Mouse (Mus musculus): ENCODE measurements around the gene Brip1. TPM values are rescaled to one million over a fixed set of nuclear protein-coding genes. Genes with fewer than 3 reads are reported as not detected.
A peak's percentile ranks its signal among the peaks of the same experiment; 100 is the strongest.

The Brip1 gene
- total and polyA plus RNA-seq, 2 experiments = 0.17 to 2.0 TPM

DNA sequence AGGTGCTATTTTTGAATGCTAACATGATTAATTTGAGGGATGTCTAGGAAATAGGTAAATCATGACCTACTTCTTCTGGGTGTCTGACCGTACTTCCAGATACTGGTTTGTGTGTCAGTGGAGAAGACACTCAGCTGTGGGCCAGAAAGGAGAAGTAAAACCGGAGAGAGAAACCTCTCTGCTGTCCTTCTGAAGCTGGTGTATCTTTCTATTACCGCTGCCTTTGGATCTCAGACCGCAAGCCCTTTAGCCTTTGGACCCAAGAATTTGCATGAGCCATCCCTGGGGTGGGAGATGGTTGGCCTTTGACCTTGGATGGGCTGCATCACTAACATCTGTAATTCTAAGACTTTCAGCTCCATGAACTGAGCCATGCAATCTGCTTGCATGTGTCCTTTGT, 93.7 kb downstream of the Brip1 start:
- Histone ChIP-seq H3K36me3 (ENCODE audit: control insufficient read depth, insufficient read depth, low read length) (no peaks in the 10 kb centered on the region), H3K27ac (replicated peaks; ENCODE audit: insufficient read depth, low read depth, low read length) (no peak overlapping the region), H3K27me3 (ENCODE audit: control insufficient read depth, insufficient read depth, low read length) (no peaks in the 10 kb centered on the region), H3K79me2 (ENCODE audit: control insufficient read depth, insufficient read depth, low read length) (no peaks in the 10 kb centered on the region), H3K4me3 (ENCODE audit: insufficient read depth, low read depth, low read length) (no peak overlapping the region), H3K4me1 (ENCODE audit: control insufficient read depth, insufficient read depth, low read length) (no peaks in the 10 kb centered on the region), H3K9ac (ENCODE audit: low read depth, low read length) (no peak overlapping the region)
- TF ChIP-seq CTCF (IDR thresholded peaks at IDR 0.05; ENCODE audit: low read depth, low read length) = no peak
- no peak for TF ChIP-seq POLR2A (IDR thresholded peaks at IDR 0.05; ENCODE audit: extremely low read depth, insufficient read depth, low read length)
- 92% methylated on average over 4 of the region's 4 CpGs for WGBS
- DNase-seq (ENCODE audit: extremely low read depth, low read depth, low spot score) = no peak

DNA sequence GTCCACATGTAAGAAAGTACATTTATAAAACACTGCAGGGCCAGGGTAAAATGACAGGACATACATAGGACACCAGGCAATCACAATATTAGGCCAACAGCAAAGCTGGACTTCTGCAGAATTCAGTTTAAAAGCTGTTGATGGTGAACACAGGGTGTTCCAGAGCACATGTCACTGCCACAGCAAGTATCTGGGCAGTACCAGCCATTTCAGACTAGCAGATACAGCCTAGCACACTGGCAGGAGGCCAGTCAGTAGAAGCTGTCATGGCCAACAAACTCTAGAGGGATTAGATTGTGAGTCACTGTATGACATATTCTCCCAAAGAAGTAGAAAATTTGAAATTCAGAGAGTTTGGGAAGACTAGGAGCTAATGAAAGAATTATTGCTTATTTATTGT, 94.4 kb downstream of the Brip1 start:
- no peak for TF ChIP-seq CTCF (IDR thresholded peaks at IDR 0.05; ENCODE audit: low read depth, low read length)
- no peak for TF ChIP-seq POLR2A (IDR thresholded peaks at IDR 0.05; ENCODE audit: extremely low read depth, insufficient read depth, low read length)
- no peak overlapping the region for H3K4me3 ChIP-seq (ENCODE audit: insufficient read depth, low read depth, low read length)
- H3K27me3 ChIP-seq (ENCODE audit: control insufficient read depth, insufficient read depth, low read length) = no peaks in the 10 kb centered on the region
- no peaks in the 10 kb centered on the region for H3K36me3 ChIP-seq (ENCODE audit: control insufficient read depth, insufficient read depth, low read length)
- H3K9ac ChIP-seq (ENCODE audit: low read depth, low read length) = no peak overlapping the region
- H3K4me1 ChIP-seq (ENCODE audit: control insufficient read depth, insufficient read depth, low read length) = no peaks in the 10 kb centered on the region
- H3K27ac ChIP-seq (replicated peaks; ENCODE audit: insufficient read depth, low read depth, low read length) = no peak overlapping the region
- no peak for DNase-seq (ENCODE audit: extremely low read depth, low read depth, low spot score)
- H3K79me2 ChIP-seq (ENCODE audit: control insufficient read depth, insufficient read depth, low read length) = no peaks in the 10 kb centered on the region

DNA sequence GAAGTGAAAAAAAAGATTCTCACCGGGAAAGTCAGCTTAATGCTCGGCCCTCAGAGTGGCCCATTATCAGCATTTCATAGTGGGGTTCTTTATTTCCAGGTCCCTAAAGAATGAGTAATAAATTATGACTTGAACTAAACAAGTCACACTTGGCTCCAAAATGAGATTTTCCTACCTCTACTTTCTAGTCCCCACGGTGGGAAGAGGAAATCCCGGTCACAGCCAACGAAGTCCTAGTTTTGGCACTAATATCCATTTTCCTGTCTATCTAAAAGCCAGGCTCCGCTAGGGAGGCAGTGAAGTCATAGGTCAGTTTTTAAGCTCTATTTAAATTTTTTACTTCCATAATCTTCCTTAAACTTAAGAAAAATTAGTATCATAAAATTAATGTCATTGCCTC, 99.8 kb downstream of the Brip1 start:
- no peaks in the 10 kb centered on the region for H3K79me2 ChIP-seq (ENCODE audit: control insufficient read depth, insufficient read depth, low read length)
- H3K27ac ChIP-seq (replicated peaks; ENCODE audit: insufficient read depth, low read depth, low read length) = no peak overlapping the region
- no peak for TF ChIP-seq CTCF (IDR thresholded peaks at IDR 0.05; ENCODE audit: low read depth, low read length)
- TF ChIP-seq POLR2A (IDR thresholded peaks at IDR 0.05; ENCODE audit: extremely low read depth, insufficient read depth, low read length) = no peak
- H3K9ac ChIP-seq (ENCODE audit: low read depth, low read length) = no peak overlapping the region
- no peak for DNase-seq (ENCODE audit: extremely low read depth, low read depth, low spot score)
- H3K4me1 ChIP-seq (ENCODE audit: control insufficient read depth, insufficient read depth, low read length) = no peaks in the 10 kb centered on the region
- 84% methylated on average over 6 of the region's 6 CpGs for WGBS
- no peaks in the 10 kb centered on the region for H3K36me3 ChIP-seq (ENCODE audit: control insufficient read depth, insufficient read depth, low read length)
- no peaks in the 10 kb centered on the region for H3K27me3 ChIP-seq (ENCODE audit: control insufficient read depth, insufficient read depth, low read length)
- H3K4me3 ChIP-seq (ENCODE audit: insufficient read depth, low read depth, low read length) = no peak overlapping the region

DNA sequence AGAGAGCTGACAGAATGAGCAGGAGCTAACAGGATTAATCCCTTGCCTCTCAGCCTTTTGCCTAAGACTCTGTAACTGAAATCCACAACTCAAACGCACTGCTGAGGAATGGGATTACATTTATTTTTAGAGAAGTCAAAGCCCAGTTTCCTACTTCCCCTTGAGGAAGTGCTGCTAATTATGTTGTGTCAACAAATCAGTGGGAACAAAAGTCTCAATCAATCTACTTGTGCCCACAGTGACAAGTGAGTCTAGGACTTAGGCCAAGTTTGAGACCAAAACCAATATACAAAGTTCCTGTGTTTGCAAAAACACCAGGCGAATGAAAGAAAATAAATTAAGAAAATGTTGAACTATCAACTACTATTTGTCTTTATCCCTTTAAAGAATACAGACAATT, 101.7 kb downstream of the Brip1 start:
- WGBS = 28% methylated on average over 2 of the region's 2 CpGs
- TF ChIP-seq CTCF (IDR thresholded peaks at IDR 0.05; ENCODE audit: low read depth, low read length) (no peak), POLR2A (IDR thresholded peaks at IDR 0.05; ENCODE audit: extremely low read depth, insufficient read depth, low read length) (no peak)
- H3K4me3 ChIP-seq (ENCODE audit: insufficient read depth, low read depth, low read length) = no peak overlapping the region
- no peak overlapping the region for H3K9ac ChIP-seq (ENCODE audit: low read depth, low read length)
- DNase-seq (ENCODE audit: extremely low read depth, low read depth, low spot score) = peak; percentile 16
- no peak overlapping the region for H3K27ac ChIP-seq (replicated peaks; ENCODE audit: insufficient read depth, low read depth, low read length)
- no peaks in the 10 kb centered on the region for H3K4me1 ChIP-seq (ENCODE audit: control insufficient read depth, insufficient read depth, low read length)
- H3K27me3 ChIP-seq (ENCODE audit: control insufficient read depth, insufficient read depth, low read length) = no peaks in the 10 kb centered on the region
- H3K36me3 ChIP-seq (ENCODE audit: control insufficient read depth, insufficient read depth, low read length) = no peaks in the 10 kb centered on the region
- no peaks in the 10 kb centered on the region for H3K79me2 ChIP-seq (ENCODE audit: control insufficient read depth, insufficient read depth, low read length)

DNA sequence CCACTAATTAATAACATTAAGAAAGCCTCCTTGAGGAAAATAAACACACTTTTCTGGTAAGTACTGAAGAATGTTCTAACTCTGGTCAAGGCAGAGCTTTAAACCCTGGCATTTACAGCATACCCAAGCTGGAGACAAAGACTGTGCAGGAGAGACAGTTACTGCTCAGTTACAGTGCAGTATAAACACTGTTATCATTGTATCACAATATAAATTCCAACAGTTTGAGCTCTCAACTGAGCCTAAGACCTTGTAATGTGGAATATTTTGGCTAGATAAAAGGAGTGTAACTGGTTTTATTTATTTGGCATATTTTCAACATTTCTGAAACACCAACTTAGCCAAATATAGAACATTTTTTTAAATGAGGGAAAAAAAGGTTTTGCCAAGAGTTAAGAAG, 112.2 kb downstream of the Brip1 start:
- H3K27me3 ChIP-seq (ENCODE audit: control insufficient read depth, insufficient read depth, low read length) = no peaks in the 10 kb centered on the region
- no peak overlapping the region for H3K9ac ChIP-seq (ENCODE audit: low read depth, low read length)
- no peak overlapping the region for H3K4me3 ChIP-seq (ENCODE audit: insufficient read depth, low read depth, low read length)
- no peaks in the 10 kb centered on the region for H3K36me3 ChIP-seq (ENCODE audit: control insufficient read depth, insufficient read depth, low read length)
- H3K27ac ChIP-seq (replicated peaks; ENCODE audit: insufficient read depth, low read depth, low read length) = no peak overlapping the region
- H3K79me2 ChIP-seq (ENCODE audit: control insufficient read depth, insufficient read depth, low read length) = no peaks in the 10 kb centered on the region
- no peak for DNase-seq (ENCODE audit: extremely low read depth, low read depth, low spot score)
- H3K4me1 ChIP-seq (ENCODE audit: control insufficient read depth, insufficient read depth, low read length) = no peaks in the 10 kb centered on the region
- TF ChIP-seq CTCF (IDR thresholded peaks at IDR 0.05; ENCODE audit: low read depth, low read length) = no peak
- TF ChIP-seq POLR2A (IDR thresholded peaks at IDR 0.05; ENCODE audit: extremely low read depth, insufficient read depth, low read length) = no peak

DNA sequence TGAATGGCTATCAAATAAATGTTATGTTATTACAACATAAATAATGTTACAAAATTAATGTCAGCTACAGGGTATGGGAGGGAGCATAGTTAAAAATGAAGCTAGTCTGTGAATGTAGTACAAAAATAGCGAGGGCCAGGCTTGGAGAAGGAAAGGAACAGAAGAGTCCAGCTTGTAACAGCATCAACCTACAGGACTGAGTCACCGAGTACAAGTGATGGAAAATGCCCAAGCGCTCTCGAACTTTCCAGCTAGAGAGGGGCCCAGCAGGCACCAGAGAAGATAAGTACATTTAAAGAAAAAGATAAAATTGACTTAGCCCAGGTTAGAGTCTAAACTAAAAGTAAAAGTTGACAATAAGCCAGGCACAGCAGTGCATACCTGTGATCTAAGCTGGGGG, 116.5 kb downstream of the Brip1 start:
- H3K27ac ChIP-seq (replicated peaks; ENCODE audit: insufficient read depth, low read depth, low read length) = no peak overlapping the region
- TF ChIP-seq POLR2A (IDR thresholded peaks at IDR 0.05; ENCODE audit: extremely low read depth, insufficient read depth, low read length) (no peak), CTCF (IDR thresholded peaks at IDR 0.05; ENCODE audit: low read depth, low read length) (no peak)
- H3K4me3 ChIP-seq (ENCODE audit: insufficient read depth, low read depth, low read length) = no peak overlapping the region
- H3K9ac ChIP-seq (ENCODE audit: low read depth, low read length) = no peak overlapping the region
- H3K4me1 ChIP-seq (ENCODE audit: control insufficient read depth, insufficient read depth, low read length) = no peaks in the 10 kb centered on the region
- DNase-seq (ENCODE audit: extremely low read depth, low read depth, low spot score) = no peak
- H3K36me3 ChIP-seq (ENCODE audit: control insufficient read depth, insufficient read depth, low read length) = no peaks in the 10 kb centered on the region; the same call in 1 of the 2 replicates
- no peaks in the 10 kb centered on the region for H3K27me3 ChIP-seq (ENCODE audit: control insufficient read depth, insufficient read depth, low read length)
- no peaks in the 10 kb centered on the region for H3K79me2 ChIP-seq (ENCODE audit: control insufficient read depth, insufficient read depth, low read length)
- WGBS = 89% methylated on average over 4 of the region's 4 CpGs
